Mouse (Mus musculus): ENCODE data around the gene Vmn1r178. TPM values are rescaled to one million over a fixed set of nuclear protein-coding genes. Genes with fewer than 3 reads are reported as not detected.
"Not testable (repeated sequence)": the region's sequence is repeated elsewhere in the genome, so short reads cannot be mapped to it uniquely, and the experiment has no call there.

Vmn1r178 gene
- total RNA-seq (2021): not detected in 2 replicates
- long read RNA-seq, experiment 1: 0 reads
- long read RNA-seq, experiment 2: 0 reads

DNA sequence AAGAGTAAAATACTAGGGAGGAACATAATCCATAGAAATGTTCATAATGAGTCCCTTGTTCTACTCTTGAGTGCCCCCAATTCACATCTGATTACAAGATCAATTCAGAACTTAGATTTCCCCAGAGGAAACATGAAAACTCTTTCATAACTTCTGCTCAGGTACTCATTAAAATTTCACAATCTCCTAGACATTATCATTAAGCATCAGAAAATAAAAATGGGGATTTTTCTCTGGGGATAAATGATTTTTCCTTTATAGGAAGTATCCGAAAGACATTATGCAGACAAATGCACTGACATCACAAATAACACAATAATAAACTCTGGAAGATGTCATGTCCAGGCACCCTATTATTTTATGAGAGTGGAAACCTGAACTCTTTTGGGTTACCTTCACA is at the start of gene Vmn1r178:
Gene Vmn1r178, plus strand, starts transcription at position 301 of the 400 bp plus-strand sequence.
- no peak for DNase-seq

- DNase-seq: not testable (repeated sequence)
Observed at GRCm38 (mm10) chr7:23866349-23866748, 25.5 kb upstream of the Vmn1r178 start, which contains the start of gene Vmn1r177. TSS of gene Vmn1r177 (minus strand) at chr7:23866449.

GRCm38 (mm10) chr7:23876918-23877317 is 14.9 kb upstream of the Vmn1r178 start:
- not testable (repeated sequence) for DNase-seq

- no peak for DNase-seq
Observed at GRCm38 (mm10) chr7:23926678-23927077, 34.9 kb downstream of the Vmn1r178 start, which contains the start of gene Vmn1r179. TSS of gene Vmn1r179 (plus strand) at chr7:23926978.

Other genes starting within 250 kb of the Vmn1r178 start
- gene Vmn1r172, start 233.7 kb upstream of the Vmn1r178 start, total RNA-seq (2021): not detected in 2 replicates
- gene Vmn1r173, start 191.3 kb upstream of the Vmn1r178 start, total RNA-seq (2021): not detected in 2 replicates
- not detected in 2 replicates for gene Vmn1r174, start 139.7 kb upstream of the Vmn1r178 start, total RNA-seq (2021)
- gene Vmn1r175, start 81.4 kb upstream of the Vmn1r178 start, total RNA-seq (2021): not detected in 2 replicates
- gene Vmn1r176, start 54.6 kb upstream of the Vmn1r178 start, total RNA-seq (2021): not detected in 2 replicates
- not detected in 2 replicates for gene Vmn1r177, start 25.6 kb upstream of the Vmn1r178 start, total RNA-seq (2021)
- gene Vmn1r179, start 35.0 kb downstream of the Vmn1r178 start, total RNA-seq (2021): not detected in 2 replicates
- not detected in 2 replicates for gene Vmn1r180, start 58.6 kb downstream of the Vmn1r178 start, total RNA-seq (2021)
- not detected in 2 replicates for gene Vmn1r181, start 82.6 kb downstream of the Vmn1r178 start, total RNA-seq (2021)
- gene V1rd19, start 109.7 kb downstream of the Vmn1r178 start, total RNA-seq (2021): not detected in 2 replicates
- gene Vmn1r183, start 161.2 kb downstream of the Vmn1r178 start, total RNA-seq (2021): not detected in 2 replicates
- gene Zfp180, start 189.9 kb downstream of the Vmn1r178 start, total RNA-seq (2021): 21.8 and 22.3 TPM in 2 replicates
- gene Zfp112, start 220.3 kb downstream of the Vmn1r178 start, total RNA-seq (2021): 2.6 and 3.3 TPM in 2 replicates
- 7.3 and 9.2 TPM in 2 replicates for gene Zfp235, start 242.2 kb downstream of the Vmn1r178 start, total RNA-seq (2021)

Data from adrenal gland, postnatal 14 days (tissue).